Comparison of ENCODE assay signal across 8 mouse cellular contexts in the genomic region with DNA sequence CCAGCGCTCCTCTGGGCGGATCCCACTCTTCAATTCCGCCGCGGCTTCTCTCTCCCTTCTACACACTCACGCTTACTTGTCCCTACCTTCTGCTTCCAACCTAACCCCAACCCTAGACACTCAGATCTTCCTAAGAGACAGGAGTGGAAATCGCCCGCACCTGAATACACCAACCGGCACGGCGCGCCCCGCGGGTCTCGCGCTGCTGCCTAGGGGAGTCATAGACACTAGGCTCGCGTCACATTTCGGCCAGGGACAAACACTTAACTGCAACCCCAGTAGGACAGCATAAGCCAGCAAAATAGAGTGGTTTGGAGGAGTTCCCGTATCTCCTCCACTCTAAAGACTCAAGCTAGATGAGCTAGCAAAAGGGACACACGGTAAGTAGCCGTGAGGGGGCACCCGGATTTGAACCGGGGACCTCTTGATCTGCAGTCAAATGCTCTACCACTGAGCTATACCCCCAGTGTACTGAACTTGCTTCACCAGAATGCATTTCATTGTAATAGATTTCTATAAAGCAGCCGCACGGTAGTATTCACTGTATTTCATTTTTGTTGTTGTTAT. TPM values are rescaled to one million over a fixed set of nuclear protein-coding genes. Genes with fewer than 3 reads are reported as not detected.
DNase-seq lines count a peak whose midpoint lies in the region; ATAC-seq and TF ChIP-seq lines count a peak whose summit lies in the region.

No protein-coding gene starts in this region.

- no peak for TF ChIP-seq CTCF in cerebellum, adult 2 months (IDR thresholded peaks at IDR 0.05; ENCODE audit: borderline replicate concordance, insufficient read depth, low read depth, low read length)
- no peak for TF ChIP-seq CTCF in forebrain, postnatal 0 days (IDR thresholded peaks at IDR 0.05; ENCODE audit: low read depth)
- no peak for TF ChIP-seq CTCF in lung, embryonic 14.5 days (IDR thresholded peaks at IDR 0.05; ENCODE audit: low read depth)

- H3K9me3 ChIP-seq in forebrain, postnatal 0 days (ENCODE audit: low read length), result no peaks in the 10 kb centered on the region
- no peaks in the 10 kb centered on the region for H3K9me3 ChIP-seq in lung, embryonic 14.5 days (ENCODE audit: low read depth, low read length)

- no peak for TF ChIP-seq POLR2A in cerebellum, adult 2 months (IDR thresholded peaks at IDR 0.05; ENCODE audit: borderline replicate concordance, insufficient read depth, low read length)

- peak; percentile 93 for DNase-seq in MN1 (ENCODE audit: low spot score)
- peak; percentile 88 to 92 for DNase-seq in cerebellum, adult 2 months
- DNase-seq in forebrain, postnatal 0 days, result peak; percentile 95
- peak; percentile 89 for DNase-seq in heart, postnatal 4 days
- peak; percentile 80 to 92 for DNase-seq in layer of hippocampus, adult 8-10 months (ENCODE audit: low spot score in 2 of 2)
- peak; percentile 97 for DNase-seq in lung, embryonic 14.5 days
- DNase-seq in testis, postnatal 14 days (ENCODE audit: low spot score), result peak; percentile 85

- peak overlapping the region; percentile 75 for H3K9ac ChIP-seq in forebrain, postnatal 0 days
- H3K9ac ChIP-seq in lung, embryonic 14.5 days, result peak overlapping the region; percentile 82

- peak overlapping the region; percentile 92 for H3K4me3 ChIP-seq in cerebellum, adult 2 months (replicated peaks; ENCODE audit: insufficient read depth, low read depth, low read length)
- H3K4me3 ChIP-seq in forebrain, postnatal 0 days (ENCODE audit: low read depth, low read length), result peak overlapping the region; percentile 98
- H3K4me3 ChIP-seq in lung, embryonic 14.5 days (ENCODE audit: low read depth, low read length), result peak overlapping the region; percentile 87

- H3K4me1 ChIP-seq in cerebellum, adult 2 months (ENCODE audit: control insufficient read depth, insufficient read depth, low read length), result peaks cover 6% of the 10 kb centered on the region; the same call in 1 of the 2 replicates
- peaks cover 9% of the 10 kb centered on the region for H3K4me1 ChIP-seq in forebrain, postnatal 0 days (ENCODE audit: insufficient read depth)
- H3K4me1 ChIP-seq in lung, embryonic 14.5 days (ENCODE audit: insufficient read depth), result no peaks in the 10 kb centered on the region

- under 1% methylated on average over 26 of the region's 26 CpGs for WGBS in cerebellum, adult 2 months
- under 1% methylated on average over 26 of the region's 26 CpGs for WGBS in forebrain, postnatal 0 days
- WGBS in lung, embryonic 14.5 days, result under 1% methylated on average over 26 of the region's 26 CpGs

- H3K4me2 ChIP-seq in forebrain, postnatal 0 days (ENCODE audit: low read depth), result peak overlapping the region; percentile 61
- H3K4me2 ChIP-seq in lung, embryonic 14.5 days, result peak overlapping the region; percentile 95

- H3K27ac ChIP-seq in cerebellum, adult 2 months (ENCODE audit: insufficient read depth, low read length), result peak overlapping the region; percentile 69; the same call in 1 of the 2 replicates
- peak overlapping the region; percentile 85 for H3K27ac ChIP-seq in forebrain, postnatal 0 days (ENCODE audit: low read depth, low read length)
- H3K27ac ChIP-seq in lung, embryonic 14.5 days (ENCODE audit: low read depth), result peak overlapping the region; percentile 93

- ATAC-seq in forebrain, postnatal 0 days, result peak; percentile 83
- peak; percentile 86 for ATAC-seq in lung, embryonic 14.5 days (ENCODE audit: insufficient read depth)
- ATAC-seq in neutrophil, adult 5-6 weeks (ENCODE audit: extremely low read depth, insufficient number of reproducible peaks, low FRiP score, poor library complexity, severe bottlenecking), result peak; percentile 45

- H3K36me3 ChIP-seq in forebrain, postnatal 0 days (ENCODE audit: insufficient read depth), result no peaks in the 10 kb centered on the region
- no peaks in the 10 kb centered on the region for H3K36me3 ChIP-seq in lung, embryonic 14.5 days (ENCODE audit: insufficient read depth)

- no peaks in the 10 kb centered on the region for H3K27me3 ChIP-seq in cerebellum, adult 2 months (ENCODE audit: control insufficient read depth, insufficient read depth, low read length)
- peaks cover 10% of the 10 kb centered on the region for H3K27me3 ChIP-seq in forebrain, postnatal 0 days (ENCODE audit: insufficient read depth, low read length)
- peaks cover 24% of the 10 kb centered on the region for H3K27me3 ChIP-seq in lung, embryonic 14.5 days (ENCODE audit: insufficient read depth, low read length)

RNA-seq across cellular contexts. Expression of a gene that starts 2.4 kb away (rescaled TPM):
- polyA plus RNA-seq in cerebellum, adult 2 months (2012; rRNA removed), result 46.2 and 51.5 TPM in 2 replicates
- total RNA-seq in forebrain, postnatal 0 days (2014; rRNA removed), result 0.54 and 1.5 TPM in 2 replicates
- 1.6 and 3.5 TPM in 2 replicates for polyA plus RNA-seq in forebrain, postnatal 0 days (2015; fragmentation: Nextera tagmentation; extraction: Ambion mirVana)
- 1 to 10 TPM; 3.4 to 4.2 TPM for total RNA-seq in heart, postnatal 4 days (2021)
- 10 to 100 TPM; 18.0 to 21.1 (median 19.8) TPM for total RNA-seq in layer of hippocampus, adult 8-10 months (2022)
- 0.53 and 0.64 TPM in 2 replicates for polyA plus RNA-seq in lung, embryonic 14.5 days (2014; fragmentation: Nextera tagmentation; extraction: Ambion mirVana)
- 1.2 and 2.9 TPM in 2 replicates for total RNA-seq in neutrophil, adult 5-6 weeks (2017)

RNA-seq across cellular contexts. Expression of a gene that starts 7.4 kb away (rescaled TPM):
- polyA plus RNA-seq in cerebellum, adult 2 months (2012; rRNA removed), result 2.0 and 2.2 TPM in 2 replicates
- 3.7 and 5.2 TPM in 2 replicates for total RNA-seq in forebrain, postnatal 0 days (2014; rRNA removed)
- 3.0 and 4.2 TPM in 2 replicates for polyA plus RNA-seq in forebrain, postnatal 0 days (2015; fragmentation: Nextera tagmentation; extraction: Ambion mirVana)
- total RNA-seq in heart, postnatal 4 days (2021), result 1 to 10 TPM; 1.6 TPM
- total RNA-seq in layer of hippocampus, adult 8-10 months (2022), result 1 to 10 TPM in 3 of 4 experiments, under 1 TPM in 1; 0.59 to 1.5 (median 1.3) TPM
- polyA plus RNA-seq in lung, embryonic 14.5 days (2014; fragmentation: Nextera tagmentation; extraction: Ambion mirVana), result 11.4 and 11.5 TPM in 2 replicates
- total RNA-seq in neutrophil, adult 5-6 weeks (2017), result 54.0 and 56.4 TPM in 2 replicates

RNA-seq across cellular contexts. Expression of a gene that starts 34.2 kb away (rescaled TPM):
- polyA plus RNA-seq in cerebellum, adult 2 months (2012; rRNA removed), result 34.6 and 37.5 TPM in 2 replicates
- total RNA-seq in forebrain, postnatal 0 days (2014; rRNA removed), result 64.1 and 76.4 TPM in 2 replicates
- 49.4 and 57.2 TPM in 2 replicates for polyA plus RNA-seq in forebrain, postnatal 0 days (2015; fragmentation: Nextera tagmentation; extraction: Ambion mirVana)
- 1 to 10 TPM; 7.4 to 7.5 TPM for total RNA-seq in heart, postnatal 4 days (2021)
- total RNA-seq in layer of hippocampus, adult 8-10 months (2022), result 100 to 1,000 TPM; 123 to 145 (median 134) TPM
- polyA plus RNA-seq in lung, embryonic 14.5 days (2014; fragmentation: Nextera tagmentation; extraction: Ambion mirVana), result 5.4 and 5.5 TPM in 2 replicates
- total RNA-seq in neutrophil, adult 5-6 weeks (2017), result 4.1 and 4.8 TPM in 2 replicates

RNA-seq across cellular contexts. Expression of a gene that starts 37.9 kb away (rescaled TPM):
- 746 and 786 TPM in 2 replicates for polyA plus RNA-seq in cerebellum, adult 2 months (2012; rRNA removed)
- 793 and 1,371 TPM in 2 replicates for total RNA-seq in forebrain, postnatal 0 days (2014; rRNA removed)
- polyA plus RNA-seq in forebrain, postnatal 0 days (2015; fragmentation: Nextera tagmentation; extraction: Ambion mirVana), result 687 and 897 TPM in 2 replicates
- 100 to 1,000 TPM; 795 to 849 TPM for total RNA-seq in heart, postnatal 4 days (2021)
- 100 to 1,000 TPM; 520 to 711 (median 600) TPM for total RNA-seq in layer of hippocampus, adult 8-10 months (2022)
- polyA plus RNA-seq in lung, embryonic 14.5 days (2014; fragmentation: Nextera tagmentation; extraction: Ambion mirVana), result 1,155 and 1,171 TPM in 2 replicates
- 1,086 and 1,116 TPM in 2 replicates for total RNA-seq in neutrophil, adult 5-6 weeks (2017)

Comparison
In these comparisons a context has a peak if more than half of its experiments do, and no peak if none do; other contexts are left out.
1. Peak in every context shown above with its lines: DNase-seq, ATAC-seq, H3K4me3 ChIP-seq and H3K27ac ChIP-seq.